Mouse (Mus musculus) right cerebral cortex, postnatal 4 days (tissue): ENCODE results near the gene Trim9.
A peak's percentile ranks its signal among the peaks of the same experiment; 100 is the strongest.

Experiments
- DNase-seq: peaks from one replicate; pipeline ENCODE4 v3.0.0-alpha.2; 2022

The Trim9 gene

GRCm38 (mm10) chr12:70249616-70250157 lies 97.7 kb downstream of the Trim9 start:
- no peak for DNase-seq

GRCm38 (mm10) chr12:70247683-70248474 lies 99.5 kb downstream of the Trim9 start:
- DNase-seq = no peak

GRCm38 (mm10) chr12:70242550-70242949 lies 104.9 kb downstream of the Trim9 start:
- no peak for DNase-seq

GRCm38 (mm10) chr12:70239741-70240140 lies 107.7 kb downstream of the Trim9 start:
- no peak for DNase-seq

GRCm38 (mm10) chr12:70238604-70239003 lies 108.8 kb downstream of the Trim9 start:
- DNase-seq = no peak

- DNase-seq = peak; percentile 84
These were observed 112.4 kb downstream of the Trim9 start for GRCm38 (mm10) chr12:70234938-70235484.

- DNase-seq = peak; percentile 47
These were observed 113.0 kb downstream of the Trim9 start for GRCm38 (mm10) chr12:70234411-70234810.

- DNase-seq = no peak
These were observed 113.6 kb downstream of the Trim9 start for GRCm38 (mm10) chr12:70233637-70234315.

GRCm38 (mm10) chr12:70232020-70232544 lies 115.3 kb downstream of the Trim9 start:
- DNase-seq = no peak

GRCm38 (mm10) chr12:70231294-70231693 lies 116.1 kb downstream of the Trim9 start, which contains the start of gene Pygl:
TSS of gene Pygl (minus strand) at chr12:70231488.
- no peak for DNase-seq

- DNase-seq = no peak
These were observed 119.3 kb downstream of the Trim9 start for GRCm38 (mm10) chr12:70228155-70228554.

- DNase-seq = peak; percentile 28
These were observed 120.1 kb downstream of the Trim9 start for GRCm38 (mm10) chr12:70227121-70227932.

- DNase-seq = no peak
These were observed 120.8 kb downstream of the Trim9 start for GRCm38 (mm10) chr12:70226655-70227054.

GRCm38 (mm10) chr12:70223331-70223730 lies 124.1 kb downstream of the Trim9 start:
- no peak for DNase-seq

- DNase-seq = no peak
These were observed 126.0 kb downstream of the Trim9 start for GRCm38 (mm10) chr12:70221425-70221824.

GRCm38 (mm10) chr12:70218795-70219540 lies 128.4 kb downstream of the Trim9 start:
- DNase-seq = no peak

GRCm38 (mm10) chr12:70216229-70216800 lies 131.1 kb downstream of the Trim9 start:
- DNase-seq = peak; percentile 18

- DNase-seq = no peak
These were observed 133.1 kb downstream of the Trim9 start for GRCm38 (mm10) chr12:70214281-70214680.

- no peak for DNase-seq
These were observed 133.8 kb downstream of the Trim9 start for GRCm38 (mm10) chr12:70213601-70214000.

GRCm38 (mm10) chr12:70212501-70212900 lies 134.9 kb downstream of the Trim9 start:
- no peak for DNase-seq

GRCm38 (mm10) chr12:70208214-70208613 lies 139.2 kb downstream of the Trim9 start:
- DNase-seq = no peak
